Mouse (Mus musculus) cerebellum, postnatal 10 days (tissue): ENCODE results near the gene Larp1b.

Experiments
- DNase-seq, 2 experiments: peaks; one replicate each; pipeline ENCODE4 v3.0.0; 2021; ENCODE audit warnings: mixed read lengths in 2 of 2

Gene Larp1b

DNA sequence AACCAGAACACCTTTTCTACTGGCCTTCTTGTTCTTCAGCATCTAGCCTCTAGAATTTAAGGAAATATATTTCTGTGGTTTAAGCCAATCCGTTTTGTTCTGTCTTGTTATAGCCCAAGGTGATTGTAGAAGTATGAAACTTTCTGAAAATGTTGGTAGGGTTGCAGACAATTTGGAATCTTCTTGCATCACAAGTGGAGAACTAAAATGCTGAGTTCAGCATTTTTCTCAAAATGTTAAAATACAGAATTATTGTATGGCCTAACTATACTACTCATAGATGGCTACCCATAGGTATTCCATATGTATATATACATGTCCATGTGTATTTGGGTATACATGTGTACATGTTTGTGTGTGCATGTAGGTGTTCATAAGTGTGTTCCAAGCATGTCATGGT, 81.1 kb downstream of the Larp1b start:
- no peak for DNase-seq

DNA sequence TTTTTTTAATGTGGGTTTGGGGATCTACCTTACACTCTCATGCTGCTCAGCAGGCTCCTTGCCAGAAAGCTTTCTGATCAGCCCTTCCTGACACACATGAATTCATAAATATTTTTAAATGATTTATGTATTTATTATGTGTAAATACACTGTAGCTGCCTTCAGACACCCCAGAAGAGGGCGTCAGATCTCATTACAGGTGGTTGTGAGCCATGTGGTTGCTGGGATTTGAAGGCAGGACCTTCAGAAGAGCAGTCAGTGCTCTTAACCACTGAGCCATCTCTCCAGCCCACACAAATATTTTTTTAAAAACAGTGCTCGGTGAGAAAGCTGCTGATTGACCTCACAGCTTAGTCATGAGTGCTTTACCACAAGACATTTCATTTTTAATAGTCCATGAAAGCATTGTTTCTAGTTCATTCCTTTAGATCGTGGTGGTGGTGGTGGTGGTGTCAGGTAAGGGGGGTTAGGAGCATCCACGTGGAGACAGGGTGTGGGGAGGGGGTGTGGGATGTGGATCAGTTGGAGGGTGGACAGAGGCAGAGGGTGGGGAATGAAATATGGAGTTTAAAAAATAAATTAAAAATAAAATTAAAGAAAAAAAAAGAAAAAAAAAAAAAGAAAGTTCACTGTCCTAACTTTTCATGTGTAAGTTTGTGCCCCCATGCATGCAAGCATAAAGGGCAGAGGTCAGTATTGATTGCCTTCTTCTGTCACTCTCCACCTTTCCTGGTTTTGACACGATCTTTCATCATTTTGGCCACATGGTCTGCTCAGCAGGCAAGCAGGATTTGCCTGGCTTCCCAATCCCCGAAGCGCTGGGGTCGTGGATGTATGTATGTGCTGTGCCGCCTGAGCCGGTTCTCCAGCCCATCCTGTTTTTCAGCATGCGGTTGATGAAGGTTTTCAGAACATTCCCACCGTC, 81.9 kb downstream of the Larp1b start:
- DNase-seq = no peak

DNA sequence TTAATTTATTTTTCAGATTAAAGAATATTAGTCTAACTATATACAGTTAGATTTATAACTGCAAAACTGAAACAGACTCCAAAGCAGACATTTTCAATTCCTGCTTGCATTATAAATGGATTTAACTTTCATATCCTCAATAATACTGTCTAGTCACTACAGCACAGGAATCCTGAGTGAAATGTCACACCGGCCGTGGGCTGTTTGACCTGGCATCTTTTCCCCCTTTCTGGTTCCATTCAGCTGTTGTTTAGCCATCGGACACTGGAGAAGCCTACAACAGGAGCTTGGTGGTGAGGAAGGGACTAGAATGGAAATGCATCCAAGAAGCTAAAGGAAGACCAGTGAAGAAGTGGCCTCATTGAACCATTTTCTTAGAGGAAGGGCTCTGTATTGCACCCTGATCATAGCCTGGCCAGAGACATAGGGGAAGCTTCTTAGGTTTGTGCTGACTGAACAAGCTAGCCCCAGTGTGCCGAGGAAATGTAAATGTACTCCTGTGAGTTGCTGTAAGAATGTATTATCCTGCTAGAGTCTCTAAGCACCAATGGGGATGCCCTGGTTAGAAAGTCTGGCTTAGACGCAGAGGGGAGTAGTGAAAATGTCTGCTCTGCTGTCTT, 88.8 kb downstream of the Larp1b start:
- DNase-seq = no peak

DNA sequence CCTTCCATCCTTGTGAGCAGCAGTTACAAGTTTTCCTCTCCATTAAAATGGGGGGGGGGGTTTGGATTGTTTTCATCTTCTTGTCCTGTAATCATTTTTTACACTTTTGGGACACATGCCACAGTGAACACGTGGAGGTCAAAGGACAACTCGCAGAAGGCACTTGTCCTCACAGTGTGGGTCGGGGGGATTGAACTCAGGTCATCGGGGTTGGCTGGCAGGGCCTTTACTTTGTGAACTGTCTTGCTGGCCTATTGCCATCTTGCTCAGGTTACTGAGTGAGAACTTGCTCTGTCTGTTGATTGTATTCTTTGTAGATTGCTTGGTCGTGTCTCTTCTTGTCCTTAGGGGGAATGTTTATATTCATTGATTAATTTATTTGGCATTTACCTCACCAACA, 91.6 kb downstream of the Larp1b start:
- DNase-seq = peak in 1 of 2 experiments; percentile 15

DNA sequence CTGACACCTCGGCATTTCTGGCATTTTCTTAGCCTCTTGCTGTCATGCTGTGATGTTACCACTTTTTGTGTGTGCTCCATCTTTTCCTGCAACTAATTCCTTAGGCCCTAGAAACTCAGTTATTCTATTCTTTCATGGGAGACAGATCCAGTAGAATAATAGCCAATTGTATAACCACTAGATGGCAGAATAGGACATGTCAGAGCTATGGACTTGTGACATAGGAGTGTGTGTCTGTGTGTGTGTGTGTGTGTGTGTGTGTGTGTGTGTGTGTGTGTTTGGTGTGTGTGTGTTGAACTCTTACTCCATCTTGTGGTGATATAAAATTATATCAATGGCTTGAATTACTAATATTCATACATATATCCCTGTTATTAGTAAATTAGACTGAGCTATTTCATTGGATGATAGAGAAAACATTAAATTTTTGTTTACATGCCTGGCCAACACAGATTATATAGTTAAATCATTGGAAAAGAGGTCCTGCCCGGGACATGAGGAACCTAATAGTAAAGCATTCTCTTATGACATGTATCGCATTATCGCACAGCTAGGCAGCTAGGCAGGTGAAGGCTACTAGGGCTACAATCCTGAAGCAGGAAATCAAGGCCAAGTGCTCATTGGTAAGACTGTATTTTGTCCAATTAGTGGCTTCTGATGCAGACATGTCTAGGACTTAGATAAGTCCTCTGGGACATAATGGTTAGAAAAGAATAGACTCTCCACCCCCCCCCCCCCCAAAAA, 92.7 kb downstream of the Larp1b start:
- DNase-seq = peak; percentile 69 to 76

DNA sequence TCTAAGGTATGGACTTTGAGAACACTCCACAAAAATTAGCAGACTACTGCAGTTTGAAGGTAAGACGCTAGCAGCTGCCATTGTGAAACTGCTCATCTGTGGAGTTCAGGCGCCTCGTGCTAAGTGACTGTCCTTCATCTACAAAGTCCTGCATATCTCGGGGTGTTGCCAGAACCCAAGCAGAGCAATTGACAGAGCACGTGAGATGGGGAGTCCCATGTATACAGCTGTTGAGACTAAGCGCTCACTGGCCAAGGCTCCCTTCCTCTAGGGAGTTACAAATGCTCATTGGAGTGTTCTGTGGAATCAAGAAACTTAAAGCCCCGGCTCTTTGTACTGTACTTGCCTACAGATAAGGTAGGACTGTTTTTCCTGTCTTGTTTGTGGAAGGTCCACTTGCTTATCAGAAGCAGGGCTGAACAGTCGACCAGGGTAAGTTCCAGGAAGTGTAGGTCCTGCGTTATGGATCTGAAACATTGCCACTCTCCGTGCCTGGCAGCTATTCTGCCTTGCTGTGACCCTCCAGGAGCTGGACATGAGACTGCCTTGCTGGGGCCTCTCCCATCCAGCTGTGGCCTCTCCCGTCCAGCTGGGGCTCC, 94.2 kb downstream of the Larp1b start:
- DNase-seq = no peak

DNA sequence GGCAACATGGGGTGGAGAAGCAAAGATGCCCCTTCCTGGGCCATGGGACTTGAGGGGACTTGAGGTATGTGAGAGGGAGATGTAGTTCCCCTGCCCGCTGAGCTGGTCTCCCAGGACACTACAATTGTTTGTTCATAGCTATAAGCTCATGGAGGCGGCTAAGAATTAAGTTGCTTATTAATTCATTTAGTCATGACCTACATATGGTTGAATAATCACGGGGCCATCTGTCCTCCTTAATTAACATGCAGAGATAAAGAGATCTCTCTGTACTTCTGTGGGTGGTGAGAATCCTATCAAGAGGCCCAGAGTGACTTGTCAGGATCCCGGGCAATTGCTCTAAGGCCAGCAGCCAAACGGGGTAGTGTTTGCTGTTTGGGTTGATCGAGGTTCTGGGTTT, 98.2 kb downstream of the Larp1b start:
- peak in 1 of 2 experiments; percentile 16 for DNase-seq

DNA sequence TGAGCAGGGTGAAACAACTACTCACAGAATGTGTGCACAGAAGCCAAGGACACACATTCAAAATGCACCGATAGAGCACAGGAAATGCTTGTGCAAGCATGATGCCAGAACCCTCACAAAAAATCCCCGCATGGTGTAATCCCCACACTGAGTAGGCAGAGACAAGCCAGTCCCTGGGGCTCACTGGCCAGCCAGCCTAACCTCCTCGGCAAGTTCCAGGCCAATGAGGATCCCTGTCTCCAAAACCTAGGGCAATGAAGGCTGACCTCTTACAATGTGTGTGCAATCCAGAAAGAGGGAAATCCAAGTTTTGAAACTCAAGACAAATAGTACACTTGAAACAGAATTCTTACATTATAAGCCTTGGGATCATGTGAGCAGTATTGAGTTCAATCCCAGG, 103.7 kb downstream of the Larp1b start:
- no peak for DNase-seq

DNA sequence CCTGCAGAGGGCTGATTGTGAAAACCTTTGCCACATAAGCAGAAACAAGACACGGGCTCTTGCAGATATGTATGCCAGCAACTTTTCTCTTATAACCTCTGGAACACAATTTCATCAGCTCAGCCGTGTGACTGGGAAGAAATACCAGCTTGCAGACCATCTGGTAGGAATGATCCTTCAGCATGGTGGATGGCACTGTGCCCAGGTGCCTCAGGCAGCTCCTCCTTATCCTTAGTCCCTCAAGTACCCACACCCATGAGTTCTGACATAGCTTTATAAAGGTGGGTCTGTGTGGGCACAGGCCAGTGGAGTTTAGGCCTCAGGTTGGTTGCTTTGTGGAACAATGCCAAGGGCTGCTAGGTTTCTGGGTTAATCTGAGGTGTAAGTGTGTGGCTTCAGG, 108.8 kb downstream of the Larp1b start:
- peak; percentile 89 to 91 for DNase-seq

DNA sequence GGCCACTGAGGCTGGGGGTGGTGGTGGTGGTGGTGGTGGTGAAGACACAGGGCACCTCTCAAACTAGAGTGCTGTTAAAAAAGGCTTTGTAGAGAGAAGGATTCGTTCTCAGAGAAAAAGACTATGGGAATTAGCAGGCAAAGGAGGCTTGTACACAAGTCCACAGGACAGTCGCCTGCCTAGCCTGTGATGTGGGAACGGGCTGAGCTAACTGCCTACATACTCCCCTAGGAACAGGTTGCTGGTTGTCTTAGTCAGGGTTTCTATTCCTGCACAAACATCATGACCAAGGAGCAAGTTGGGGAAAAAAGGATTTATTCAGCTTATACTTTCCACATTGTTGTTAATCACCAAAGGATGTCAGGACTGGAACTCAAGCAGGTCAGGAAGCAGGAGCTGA, 109.6 kb downstream of the Larp1b start:
- DNase-seq = no peak

DNA sequence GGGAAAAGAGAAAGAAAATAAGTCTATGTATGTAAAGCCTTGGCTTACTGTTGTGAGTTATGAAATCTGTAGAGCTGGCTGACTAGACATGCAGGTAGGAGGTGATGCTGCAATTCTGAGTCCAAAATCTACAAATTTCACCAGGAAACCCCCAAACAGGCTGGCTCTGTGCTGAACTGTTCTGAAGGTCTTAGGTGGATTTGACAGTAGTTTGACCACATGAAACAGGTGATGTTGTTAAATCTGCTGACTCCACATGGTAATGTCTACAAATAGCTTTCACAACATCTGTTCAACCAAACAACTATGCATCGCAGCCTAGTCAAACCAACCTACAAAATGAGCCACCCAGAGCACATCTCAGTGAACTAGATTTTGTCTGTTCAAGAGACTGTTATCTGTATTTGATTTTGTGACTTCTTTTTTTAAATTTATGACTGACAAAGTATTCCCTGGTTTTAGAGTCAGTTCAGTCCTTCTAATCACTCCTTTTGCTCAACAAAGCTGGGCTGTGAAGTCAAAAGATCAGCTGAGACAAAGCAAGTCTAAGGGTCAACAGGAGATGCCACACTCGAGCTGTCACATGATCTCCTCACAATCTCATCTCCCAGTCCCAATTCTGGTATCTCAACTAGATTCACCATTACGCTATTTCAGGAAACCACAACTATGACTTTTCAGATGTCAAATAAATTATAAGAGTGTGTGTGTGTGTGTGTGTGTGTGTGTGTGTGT, 112.4 kb downstream of the Larp1b start:
- no peak for DNase-seq

DNA sequence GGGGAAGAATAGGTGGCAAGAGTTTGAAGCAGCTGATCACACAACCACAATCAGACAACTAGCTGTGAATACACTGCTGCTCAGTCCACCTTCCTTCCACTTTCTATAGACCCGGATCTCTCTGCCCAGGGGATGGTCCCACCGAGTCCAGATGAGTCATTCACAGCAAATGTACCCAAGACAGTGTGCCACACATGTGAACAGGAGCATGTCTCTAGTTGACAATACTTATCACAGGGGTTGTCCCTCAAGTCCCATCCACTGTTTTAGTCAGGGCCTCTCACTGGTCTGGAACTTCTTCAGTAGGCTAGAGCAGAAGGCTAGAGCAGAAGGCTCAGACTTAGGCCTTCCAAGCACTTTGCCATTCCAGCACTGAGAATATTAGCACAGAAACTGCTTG, 113.1 kb downstream of the Larp1b start:
- no peak for DNase-seq

DNA sequence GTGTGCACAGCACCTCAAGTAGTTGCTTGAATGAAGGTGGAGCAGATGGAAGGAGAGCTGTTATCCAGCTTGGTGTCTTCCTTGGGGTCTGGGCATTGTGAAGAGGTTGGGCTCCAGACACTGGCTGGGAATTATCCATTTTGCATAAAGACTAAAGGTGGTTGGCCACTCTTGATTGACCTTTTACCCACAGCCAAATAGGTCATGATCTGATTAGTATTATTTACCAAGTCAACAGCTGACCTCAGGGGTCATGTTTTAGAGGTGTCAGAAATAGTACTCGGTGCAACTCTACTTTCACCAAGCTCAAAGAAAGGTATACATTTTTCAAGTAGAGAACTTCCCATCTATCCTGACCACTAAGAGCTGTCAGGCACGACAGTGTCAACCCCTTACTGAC, 115.7 kb downstream of the Larp1b start:
- DNase-seq = no peak

DNA sequence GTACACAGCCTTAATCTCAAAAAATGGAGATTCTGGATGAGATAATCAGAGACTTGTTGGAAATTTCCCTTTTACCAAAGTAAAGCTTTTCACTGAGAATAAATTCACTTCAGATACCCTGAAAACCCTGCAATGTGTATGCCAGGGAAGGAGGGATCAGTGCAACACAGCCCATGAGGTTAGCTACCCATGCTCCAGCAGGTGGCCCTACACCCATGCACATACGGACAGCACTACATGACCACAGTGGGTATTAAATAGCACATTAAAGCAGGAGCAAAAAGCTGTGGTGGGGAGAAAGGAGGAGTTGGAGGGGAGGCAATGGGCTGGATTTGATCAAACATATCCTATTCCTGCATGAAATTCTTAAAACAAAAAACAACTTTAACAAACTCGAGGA, 120.9 kb downstream of the Larp1b start:
- DNase-seq = peak; percentile 24 to 41

DNA sequence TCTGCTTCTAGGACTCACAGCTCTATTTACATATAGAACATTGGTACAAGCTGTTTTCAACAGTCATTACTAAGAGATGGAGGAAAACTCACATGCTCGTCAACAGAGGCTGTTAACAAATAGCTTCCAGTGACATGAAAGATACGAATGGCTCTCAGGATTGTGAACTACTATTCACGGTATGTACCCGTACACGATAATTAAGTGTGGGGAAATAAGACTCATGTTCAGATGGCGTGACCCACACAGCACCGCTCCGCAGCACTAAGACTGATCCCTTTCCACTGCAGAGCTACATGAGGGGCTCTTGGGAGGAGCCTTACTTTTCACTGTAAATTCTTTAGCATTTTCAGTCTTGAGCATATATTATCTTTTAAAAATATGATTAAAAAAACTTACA, 125.7 kb downstream of the Larp1b start:
- no peak for DNase-seq

DNA sequence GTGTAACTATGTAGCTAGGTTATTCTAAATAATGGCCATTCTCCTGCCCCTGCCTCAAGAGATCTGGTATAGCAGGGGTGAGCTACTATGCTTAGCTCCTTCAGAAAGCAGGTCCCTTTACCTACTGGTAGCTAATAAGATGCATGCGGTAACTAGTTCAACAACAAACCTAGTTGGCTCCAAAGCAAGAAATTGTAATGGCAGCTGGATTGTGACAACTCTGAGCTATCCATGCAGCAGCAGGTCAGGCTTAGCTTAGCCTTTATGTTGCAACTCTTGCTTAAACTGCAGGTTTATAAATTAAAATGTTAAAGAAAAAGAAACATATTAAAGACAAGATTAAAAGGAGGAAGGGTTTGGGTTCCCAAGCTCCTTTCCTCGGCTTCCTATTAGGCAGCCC, 129.0 kb downstream of the Larp1b start:
- no peak for DNase-seq

DNA sequence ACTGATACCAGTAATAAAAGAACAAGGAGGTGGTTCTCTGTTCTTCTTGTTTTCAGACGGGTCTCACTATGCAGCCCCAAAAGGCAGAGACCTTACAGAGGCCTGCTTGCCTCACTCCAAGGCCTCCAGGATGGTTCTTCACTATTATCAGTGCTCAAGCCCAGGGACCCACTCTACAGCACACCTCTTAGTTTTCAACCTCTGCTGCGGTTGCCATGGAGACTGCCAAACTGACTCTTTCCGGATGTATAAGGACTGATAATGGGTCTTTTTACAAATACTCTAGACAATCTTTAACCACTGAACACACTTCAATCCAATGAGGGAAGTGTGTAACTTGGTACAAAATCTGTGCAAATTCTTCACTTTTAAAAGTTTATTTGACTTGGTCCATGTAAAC, 131.1 kb downstream of the Larp1b start:
- peak in 1 of 2 experiments; percentile 9 for DNase-seq

DNA sequence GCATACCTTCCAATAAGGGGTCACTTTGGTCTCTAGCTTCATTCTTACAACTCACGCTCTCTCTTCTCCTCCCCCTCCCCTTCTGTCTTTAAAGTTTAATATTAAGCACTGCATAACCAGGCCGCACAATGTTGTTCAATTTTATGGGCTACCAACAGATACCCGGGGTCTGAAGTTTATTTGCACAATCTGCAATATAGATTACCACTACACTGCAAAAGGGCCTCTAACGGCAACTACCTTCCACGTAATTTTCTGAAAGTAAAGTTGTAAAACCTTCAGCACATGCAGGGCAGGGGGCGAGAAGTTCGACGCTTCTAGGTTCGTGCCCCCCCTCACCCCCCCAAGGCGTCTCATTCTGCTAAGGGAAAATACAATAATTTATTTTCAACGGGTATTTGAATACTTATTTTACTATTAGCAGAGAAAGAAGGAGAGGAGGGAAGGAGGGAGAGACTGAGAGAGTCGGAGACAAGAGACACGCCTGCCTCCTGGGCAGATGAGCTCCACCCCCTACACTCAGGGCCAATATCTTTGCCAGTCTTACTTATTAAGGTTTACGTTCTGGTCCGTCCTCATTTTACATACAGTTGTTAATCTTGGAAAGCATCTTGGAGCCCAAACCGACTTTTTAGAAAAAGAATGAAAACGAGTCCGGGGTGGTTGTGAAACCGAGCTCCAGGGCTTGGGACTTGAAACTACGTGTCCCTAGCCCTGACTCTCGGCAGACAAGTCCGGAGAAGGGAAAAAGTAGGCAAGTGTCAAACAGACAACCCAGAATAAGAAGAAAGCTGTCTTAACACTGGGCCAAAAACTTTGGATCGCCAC, 132.1 kb downstream of the Larp1b start:
- DNase-seq = peak; percentile 24 to 25

DNA sequence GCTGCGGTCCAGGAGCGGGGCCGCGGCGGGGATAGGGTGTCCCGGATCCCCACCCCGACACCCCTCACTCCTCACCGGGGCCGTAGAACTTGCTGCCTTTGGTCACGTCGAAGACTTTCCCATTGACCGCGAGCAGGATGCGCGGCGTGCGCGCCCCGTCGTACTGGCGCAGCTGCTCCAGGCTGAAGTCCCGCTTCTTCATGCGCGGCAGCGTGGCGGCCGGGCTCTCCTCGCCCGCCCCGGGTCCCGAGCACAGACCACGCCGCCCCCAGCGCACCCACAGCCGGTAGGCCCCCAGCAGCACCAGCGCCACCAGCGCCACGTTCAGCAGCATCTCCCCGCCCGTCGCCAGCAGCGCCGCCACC, 132.9 kb downstream of the Larp1b start:
- DNase-seq = no peak

DNA sequence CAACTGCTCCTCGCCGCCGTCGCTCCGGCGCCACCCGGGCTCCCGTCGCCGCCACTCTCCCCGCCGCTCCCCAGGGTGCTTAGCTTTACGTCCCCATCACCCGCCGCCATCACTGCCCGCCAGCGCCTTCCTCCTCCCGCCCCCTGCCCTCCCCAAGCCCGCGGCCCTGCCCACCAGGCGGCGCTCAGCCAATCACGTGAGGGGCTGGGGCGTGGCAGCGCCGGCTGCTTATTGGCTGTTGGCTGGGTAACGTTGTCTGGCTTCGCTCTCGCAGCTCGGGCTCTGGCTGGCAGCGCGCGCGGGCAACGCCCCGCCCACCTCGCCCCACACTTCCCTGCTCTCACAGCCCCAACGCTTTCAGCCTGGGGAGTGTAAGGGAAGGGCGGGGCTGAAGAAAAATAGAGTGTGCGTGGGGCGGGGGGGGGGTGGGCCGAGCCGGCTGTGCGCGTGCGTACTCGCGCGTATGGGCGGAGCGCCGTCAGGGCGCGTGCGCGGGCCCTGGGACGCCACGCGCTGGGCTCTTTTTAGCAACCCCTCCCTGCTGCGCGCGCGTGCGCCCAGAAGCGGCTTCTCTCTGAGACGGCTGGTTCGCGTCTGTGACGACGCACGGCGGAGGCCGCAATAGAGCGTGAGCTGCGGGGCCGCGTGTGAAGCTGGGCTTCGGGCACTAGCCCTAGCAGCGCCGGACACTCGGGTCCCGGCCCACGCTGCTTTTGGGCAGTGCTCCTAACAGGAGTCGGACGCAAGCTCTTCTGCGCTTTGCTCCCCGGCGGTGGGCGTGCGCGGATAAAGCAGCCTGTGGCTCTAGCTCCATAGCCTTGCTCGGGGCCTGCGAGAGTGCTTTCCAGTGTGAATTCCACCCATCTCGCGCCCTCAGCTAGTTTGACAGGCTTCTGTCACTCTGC, 133.5 kb downstream of the Larp1b start, which contains the start of gene Pgrmc2:
Gene Pgrmc2, minus strand, starts transcription at position 162 of the 905 bp plus-strand sequence.
- peak; percentile 99 for DNase-seq

DNA sequence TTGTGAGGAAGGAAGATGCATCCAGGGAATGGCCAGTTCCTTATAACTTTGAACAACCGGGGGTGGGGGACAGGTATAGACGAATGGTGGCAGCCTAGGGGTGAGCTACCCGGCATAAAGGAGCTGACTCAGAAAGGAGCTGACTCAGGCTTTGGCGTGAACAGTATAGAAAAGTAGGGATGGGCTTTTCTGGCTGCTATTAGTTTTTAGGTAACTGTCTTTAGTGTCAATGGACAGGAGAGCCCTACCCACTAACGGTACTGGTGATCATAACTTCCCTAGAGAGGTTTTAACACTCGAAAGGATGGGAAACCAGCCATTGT, 134.1 kb downstream of the Larp1b start:
- no peak for DNase-seq
